13 mouse cellular contexts compared by ENCODE assay signal in the genomic region with DNA sequence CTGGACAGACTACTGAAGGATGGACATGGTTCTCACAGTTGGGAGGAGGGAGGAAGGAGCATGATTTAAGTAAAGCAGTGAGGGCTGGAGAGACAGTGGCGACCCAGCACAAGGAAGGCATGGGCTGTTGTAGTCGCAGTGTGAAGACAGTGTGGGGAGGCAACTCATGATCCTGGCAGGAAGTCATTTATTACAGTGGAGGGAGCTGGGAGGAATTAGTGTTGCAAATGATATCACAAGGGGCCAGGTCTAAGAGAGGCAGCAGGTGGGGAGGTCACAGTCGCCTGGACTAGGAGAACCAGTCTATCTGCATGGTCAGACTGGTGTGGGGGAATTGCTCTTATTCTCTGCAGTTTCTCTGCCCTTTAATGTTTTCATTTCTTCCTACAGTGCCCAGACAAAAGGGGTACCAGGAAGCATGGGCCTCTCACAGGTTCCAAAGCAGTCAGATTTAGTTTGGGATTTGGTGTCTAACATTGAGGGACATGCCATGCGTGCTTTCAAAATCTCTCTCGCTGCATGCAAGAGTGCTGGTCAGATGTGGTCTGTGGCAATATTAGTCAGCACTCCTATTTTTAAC.
"Had no signal": no experiment of that assay in that cellular context is flagged by ENCODE, and none has a peak within 500 bp of the region (broad histone marks: within the 10 kb centered on the region; RNA-seq: fewer than 3 reads in every experiment).

No protein-coding gene starts in this region.

- H3K4me2 ChIP-seq: limb, embryonic 13.5 days; neural tube, embryonic 15.5 days had no signal

- H3K9me3 ChIP-seq: limb, embryonic 13.5 days; neural tube, embryonic 15.5 days had no signal

- H3K4me1 ChIP-seq: neural tube, embryonic 15.5 days had no signal

- H3K9ac ChIP-seq: limb, embryonic 13.5 days; liver, embryonic 14.5 days; neural tube, embryonic 15.5 days had no signal

- H3K27ac ChIP-seq: limb, embryonic 13.5 days; liver, embryonic 14.5 days; midbrain, embryonic 10.5 days; neural tube, embryonic 15.5 days had no signal

- H3K36me3 ChIP-seq: limb, embryonic 13.5 days; midbrain, embryonic 10.5 days; neural tube, embryonic 15.5 days had no signal

- DNase-seq: kidney, adult 8-10 months; layer of hippocampus, adult 9-11 months; layer of hippocampus, postnatal 36 days; lung, adult 18-20 months; midbrain, embryonic 14.5 days; right cerebral cortex, adult 18-20 months; thymus, postnatal 4 days had no signal

- ATAC-seq: inflammation-experienced regulatory T-cells, adult 6 months had no signal

- H3K4me3 ChIP-seq: limb, embryonic 13.5 days; midbrain, embryonic 10.5 days; myocyte; neural tube, embryonic 15.5 days had no signal

- H3K27me3 ChIP-seq: limb, embryonic 13.5 days had no signal
